Mouse (Mus musculus): ENCODE measurements around the gene Cdh12. TPM values are rescaled to one million over a fixed set of nuclear protein-coding genes. Genes with fewer than 3 reads are reported as not detected.

The Cdh12 gene
- polyA plus RNA-seq, 1 experiment: not detected

DNA sequence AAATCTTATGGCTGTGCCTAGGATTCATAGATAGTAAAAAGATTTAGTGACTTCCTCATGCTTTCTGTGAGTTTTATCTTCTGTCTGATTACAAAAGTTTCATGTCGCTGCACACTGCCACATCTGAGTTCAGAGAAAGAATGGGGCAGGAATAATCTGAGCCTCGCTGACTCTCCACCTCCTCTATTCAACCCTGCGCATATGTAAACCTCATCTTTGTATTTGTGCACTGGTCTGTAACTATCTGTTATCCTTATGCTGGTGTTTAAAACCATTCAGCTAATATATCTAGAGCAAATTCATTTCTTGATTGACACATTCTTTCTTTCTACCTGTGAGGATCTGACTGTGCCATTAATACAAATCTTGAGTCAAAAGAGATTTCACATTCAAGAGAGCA is 944.0 kb downstream of the Cdh12 start:
- Histone ChIP-seq H3K36me3 (ENCODE audit: control insufficient read depth, insufficient read depth) (no peaks in the 10 kb centered on the region), H3ac (ENCODE audit: control insufficient read depth, insufficient read length, low read depth) (no peak overlapping the region), H3K79me3 (ENCODE audit: low read depth) (no peaks in the 10 kb centered on the region), H3K27me3 (ENCODE audit: control insufficient read depth, insufficient read depth, insufficient read length) (no peaks in the 10 kb centered on the region), H3K4me3 (ENCODE audit: insufficient read depth, poor library complexity, severe bottlenecking) (no peak overlapping the region), H3K79me2 (ENCODE audit: control insufficient read depth, insufficient read depth) (no peaks in the 10 kb centered on the region)
- no peak for TF ChIP-seq MYOD1 (IDR thresholded peaks at IDR 0.05; ENCODE audit: control insufficient read depth, insufficient read length, low read depth)
- no peak for TF ChIP-seq USF1 (IDR thresholded peaks at IDR 0.05; ENCODE audit: low read depth)
- TF ChIP-seq CEBPB (IDR thresholded peaks at IDR 0.05; ENCODE audit: low read depth): no peak
- no peak for TF ChIP-seq MYOG (IDR thresholded peaks at IDR 0.05; ENCODE audit: control insufficient read depth, extremely low read depth, insufficient read length)
- TF ChIP-seq CTCF (IDR thresholded peaks at IDR 0.05; ENCODE audit: control insufficient read depth, insufficient read depth, insufficient read length): no peak
- TF ChIP-seq FOSL1 (IDR thresholded peaks at IDR 0.05; ENCODE audit: insufficient read depth, low read length, poor library complexity, severe bottlenecking): no peak
- no peak for TF ChIP-seq MAX (IDR thresholded peaks at IDR 0.05)

DNA sequence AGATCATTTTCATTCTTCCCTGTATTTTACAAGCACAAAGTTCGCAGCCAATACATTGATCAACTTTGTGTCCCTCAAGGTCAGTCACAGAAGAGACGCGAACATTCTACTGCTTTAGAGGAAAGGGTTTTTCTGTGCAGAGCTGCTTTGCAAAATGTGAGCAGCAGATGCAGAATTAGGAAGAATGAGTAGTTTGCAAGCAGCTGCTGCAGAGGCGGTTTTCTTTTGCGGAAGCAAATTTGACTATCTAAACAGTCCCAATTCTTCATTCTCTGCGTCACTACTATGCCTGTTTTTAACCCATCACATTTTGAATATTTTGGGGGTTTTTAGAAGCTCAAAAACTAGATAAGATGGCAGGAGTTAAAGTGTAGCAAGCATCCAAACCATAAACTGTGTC is 956.1 kb downstream of the Cdh12 start:
- no peaks in the 10 kb centered on the region for H3K27me3 ChIP-seq (ENCODE audit: control insufficient read depth, insufficient read depth, insufficient read length)
- no peaks in the 10 kb centered on the region for H3K79me2 ChIP-seq (ENCODE audit: control insufficient read depth, insufficient read depth)
- H3K36me3 ChIP-seq (ENCODE audit: control insufficient read depth, insufficient read depth): no peaks in the 10 kb centered on the region
- no peaks in the 10 kb centered on the region for H3K79me3 ChIP-seq (ENCODE audit: low read depth)
- H3ac ChIP-seq (ENCODE audit: control insufficient read depth, insufficient read length, low read depth): no peak overlapping the region
- no peak for TF ChIP-seq FOSL1 (IDR thresholded peaks at IDR 0.05; ENCODE audit: insufficient read depth, low read length, poor library complexity, severe bottlenecking)
- no peak for TF ChIP-seq MYOG (IDR thresholded peaks at IDR 0.05; ENCODE audit: control insufficient read depth, extremely low read depth, insufficient read length)
- TF ChIP-seq CTCF (IDR thresholded peaks at IDR 0.05; ENCODE audit: control insufficient read depth, insufficient read depth, insufficient read length): no peak
- no peak for TF ChIP-seq MYOD1 (IDR thresholded peaks at IDR 0.05; ENCODE audit: control insufficient read depth, insufficient read length, low read depth)
- no peak for TF ChIP-seq USF1 (IDR thresholded peaks at IDR 0.05; ENCODE audit: low read depth)
- no peak for TF ChIP-seq MAX (IDR thresholded peaks at IDR 0.05)
- TF ChIP-seq CEBPB (IDR thresholded peaks at IDR 0.05; ENCODE audit: low read depth): no peak
- H3K4me3 ChIP-seq (ENCODE audit: insufficient read depth, poor library complexity, severe bottlenecking): no peak overlapping the region

DNA sequence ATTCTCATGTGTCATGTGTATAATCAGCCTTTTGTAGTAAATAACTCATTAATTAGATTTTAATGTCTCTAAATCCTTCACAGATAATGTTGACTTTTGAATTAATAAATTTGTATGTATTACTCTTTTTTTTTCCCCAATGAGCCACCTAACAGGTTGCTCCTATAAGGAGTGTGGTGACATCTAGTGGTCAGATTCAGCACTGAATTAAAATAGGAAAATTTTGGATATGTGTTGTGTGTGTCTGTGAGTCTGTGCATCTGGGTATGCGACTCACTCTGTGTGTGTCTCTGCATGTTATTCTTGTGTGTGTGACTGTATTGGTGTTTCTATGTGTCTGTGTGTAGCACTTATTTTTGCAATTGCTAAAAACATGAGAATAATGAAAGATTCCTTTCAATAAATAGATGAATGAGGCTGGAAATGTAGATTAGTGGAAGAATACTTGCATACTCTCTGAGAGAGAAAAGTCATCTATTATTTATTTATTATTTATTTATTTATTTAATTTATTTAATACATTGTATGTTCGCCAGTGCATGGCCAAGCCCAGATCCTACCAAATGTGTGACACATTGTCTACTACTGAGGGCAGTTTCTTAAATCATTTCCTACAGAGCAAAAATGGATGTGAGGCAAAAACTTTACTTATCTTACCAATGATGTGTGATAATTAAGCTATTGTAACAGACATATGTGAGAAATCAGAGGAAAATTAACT is 958.4 kb downstream of the Cdh12 start:
- H3K4me3 ChIP-seq (ENCODE audit: insufficient read depth, poor library complexity, severe bottlenecking): no peak overlapping the region
- TF ChIP-seq CTCF (IDR thresholded peaks at IDR 0.05; ENCODE audit: control insufficient read depth, insufficient read depth, insufficient read length) (no peak), FOSL1 (IDR thresholded peaks at IDR 0.05; ENCODE audit: insufficient read depth, low read length, poor library complexity, severe bottlenecking) (no peak)
- no peak overlapping the region for H3ac ChIP-seq (ENCODE audit: control insufficient read depth, insufficient read length, low read depth)
- no peaks in the 10 kb centered on the region for H3K27me3 ChIP-seq (ENCODE audit: control insufficient read depth, insufficient read depth, insufficient read length)
- no peaks in the 10 kb centered on the region for H3K79me3 ChIP-seq (ENCODE audit: low read depth)
- H3K79me2 ChIP-seq (ENCODE audit: control insufficient read depth, insufficient read depth): no peaks in the 10 kb centered on the region
- H3K36me3 ChIP-seq (ENCODE audit: control insufficient read depth, insufficient read depth): no peaks in the 10 kb centered on the region

DNA sequence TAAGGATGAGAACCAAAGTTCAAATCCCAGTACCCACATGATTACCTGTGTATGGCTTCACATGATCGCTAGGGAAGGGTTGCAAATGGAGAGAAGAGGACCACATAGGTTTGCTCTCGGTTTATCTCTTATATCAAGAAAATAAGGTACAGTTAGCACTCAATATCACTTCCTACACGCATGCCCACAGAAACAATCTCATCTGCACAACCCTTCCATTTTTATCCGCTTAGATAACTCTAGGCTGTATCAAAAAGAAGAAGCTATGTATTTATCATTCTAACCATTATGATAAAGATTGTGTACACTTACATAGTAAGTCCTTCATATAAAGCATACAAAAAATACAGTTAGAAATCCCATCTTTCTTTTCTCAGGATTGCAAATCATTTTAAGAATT is 988.3 kb downstream of the Cdh12 start:
- no peak overlapping the region for H3K4me3 ChIP-seq (ENCODE audit: insufficient read depth, poor library complexity, severe bottlenecking)
- no peak overlapping the region for H3ac ChIP-seq (ENCODE audit: control insufficient read depth, insufficient read length, low read depth)
- no peaks in the 10 kb centered on the region for H3K27me3 ChIP-seq (ENCODE audit: control insufficient read depth, insufficient read depth, insufficient read length)
- H3K79me3 ChIP-seq (ENCODE audit: low read depth): no peaks in the 10 kb centered on the region
- no peaks in the 10 kb centered on the region for H3K79me2 ChIP-seq (ENCODE audit: control insufficient read depth, insufficient read depth)
- H3K36me3 ChIP-seq (ENCODE audit: control insufficient read depth, insufficient read depth): no peaks in the 10 kb centered on the region
- TF ChIP-seq USF1 (IDR thresholded peaks at IDR 0.05; ENCODE audit: low read depth): no peak
- TF ChIP-seq MYOG (IDR thresholded peaks at IDR 0.05; ENCODE audit: control insufficient read depth, extremely low read depth, insufficient read length): no peak
- TF ChIP-seq MAX (IDR thresholded peaks at IDR 0.05): no peak
- no peak for TF ChIP-seq MYOD1 (IDR thresholded peaks at IDR 0.05; ENCODE audit: control insufficient read depth, insufficient read length, low read depth)

DNA sequence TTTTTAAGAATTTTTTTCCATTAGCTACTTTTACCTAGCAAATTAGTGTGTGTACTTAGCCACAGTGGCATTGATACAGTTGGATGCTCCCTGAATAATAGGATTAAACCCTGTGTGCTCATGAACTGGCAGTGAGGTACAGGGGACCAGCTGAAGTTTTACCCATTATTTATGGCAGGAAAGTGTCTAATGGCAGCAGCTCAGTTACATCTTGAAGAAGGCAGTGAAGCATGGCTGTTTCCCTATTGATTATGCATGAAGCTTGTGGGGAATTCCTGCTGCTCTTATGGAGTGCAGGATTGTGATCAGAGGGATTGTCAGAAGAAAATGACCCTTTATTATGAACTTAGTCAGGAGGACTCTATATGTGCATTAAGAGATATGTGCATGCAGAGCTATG is 988.9 kb downstream of the Cdh12 start:
- Histone ChIP-seq H3K79me3 (ENCODE audit: low read depth) (no peaks in the 10 kb centered on the region), H3ac (ENCODE audit: control insufficient read depth, insufficient read length, low read depth) (no peak overlapping the region), H3K4me3 (ENCODE audit: insufficient read depth, poor library complexity, severe bottlenecking) (no peak overlapping the region), H3K79me2 (ENCODE audit: control insufficient read depth, insufficient read depth) (no peaks in the 10 kb centered on the region), H3K27me3 (ENCODE audit: control insufficient read depth, insufficient read depth, insufficient read length) (no peaks in the 10 kb centered on the region), H3K36me3 (ENCODE audit: control insufficient read depth, insufficient read depth) (no peaks in the 10 kb centered on the region)
- TF ChIP-seq MAX (IDR thresholded peaks at IDR 0.05): no peak
- no peak for TF ChIP-seq MYOG (IDR thresholded peaks at IDR 0.05; ENCODE audit: control insufficient read depth, extremely low read depth, insufficient read length)
- no peak for TF ChIP-seq FOSL1 (IDR thresholded peaks at IDR 0.05; ENCODE audit: insufficient read depth, low read length, poor library complexity, severe bottlenecking)
- no peak for TF ChIP-seq CTCF (IDR thresholded peaks at IDR 0.05; ENCODE audit: control insufficient read depth, insufficient read depth, insufficient read length)
- no peak for TF ChIP-seq CEBPB (IDR thresholded peaks at IDR 0.05; ENCODE audit: low read depth)
- TF ChIP-seq MYOD1 (IDR thresholded peaks at IDR 0.05; ENCODE audit: control insufficient read depth, insufficient read length, low read depth): no peak
- TF ChIP-seq USF1 (IDR thresholded peaks at IDR 0.05; ENCODE audit: low read depth): no peak

DNA sequence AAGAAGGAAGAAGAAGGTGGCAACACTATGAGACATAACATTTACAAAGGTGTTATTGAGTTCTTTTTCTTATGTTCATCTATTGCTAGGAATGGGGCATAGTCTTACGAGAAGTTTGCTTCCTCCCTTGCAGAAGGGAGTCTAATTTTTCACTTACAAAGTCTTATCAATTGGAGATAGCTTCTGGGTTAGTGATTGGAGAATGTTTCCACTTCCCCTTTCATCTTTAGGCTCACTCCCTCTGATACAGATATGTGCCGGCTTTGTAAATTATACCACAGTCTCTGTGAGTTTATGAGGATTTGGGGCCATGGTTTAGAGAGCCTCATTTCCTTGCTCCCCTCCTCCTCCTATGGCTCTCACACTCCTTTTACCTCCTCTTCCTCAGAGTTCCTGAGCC is 1009.0 kb downstream of the Cdh12 start:
- Histone ChIP-seq H3K27me3 (ENCODE audit: control insufficient read depth, insufficient read depth, insufficient read length) (no peaks in the 10 kb centered on the region), H3K79me2 (ENCODE audit: control insufficient read depth, insufficient read depth) (no peaks in the 10 kb centered on the region), H3K79me3 (ENCODE audit: low read depth) (no peaks in the 10 kb centered on the region), H3ac (ENCODE audit: control insufficient read depth, insufficient read length, low read depth) (no peak overlapping the region), H3K4me3 (ENCODE audit: insufficient read depth, poor library complexity, severe bottlenecking) (no peak overlapping the region), H3K36me3 (ENCODE audit: control insufficient read depth, insufficient read depth) (no peaks in the 10 kb centered on the region)
- no peak for TF ChIP-seq USF1 (IDR thresholded peaks at IDR 0.05; ENCODE audit: low read depth)
- no peak for TF ChIP-seq MYOD1 (IDR thresholded peaks at IDR 0.05; ENCODE audit: control insufficient read depth, insufficient read length, low read depth)
- no peak for TF ChIP-seq CEBPB (IDR thresholded peaks at IDR 0.05; ENCODE audit: low read depth)
- TF ChIP-seq MYOG (IDR thresholded peaks at IDR 0.05; ENCODE audit: control insufficient read depth, extremely low read depth, insufficient read length): no peak
- no peak for TF ChIP-seq FOSL1 (IDR thresholded peaks at IDR 0.05; ENCODE audit: insufficient read depth, low read length, poor library complexity, severe bottlenecking)
- no peak for TF ChIP-seq CTCF (IDR thresholded peaks at IDR 0.05; ENCODE audit: control insufficient read depth, insufficient read depth, insufficient read length)
- TF ChIP-seq MAX (IDR thresholded peaks at IDR 0.05): no peak

All from C2C12 (cell line).